Mouse (Mus musculus) heart, embryonic 16.5 days (tissue): Measurements from ENCODE around the gene Chid1. TPM values are rescaled to one million over a fixed set of nuclear protein-coding genes. Genes with fewer than 3 reads are reported as not detected.

Experiments
- ATAC-seq: fragments of 200-750 bp; cut with Nextera tagmentation; replicated peaks from 2 replicates; pipeline ENCODE4 v1.8.0; 2017; ENCODE audit warnings: moderate number of reproducible peaks; ENCODE audit not compliant: insufficient read depth, low FRiP score; ENCODE audit errors: extremely low read depth
- H3K27ac ChIP-seq: fragments of 300-500 bp; sonication (generic); 2 replicates; pipeline ENCODE4 v1.5.1; 2014; ENCODE audit warnings: mild to moderate bottlenecking, low read length, control low read depth, moderate library complexity
- H3K27me3 ChIP-seq: fragments of 300-500 bp; sonication (generic); 2 replicates; pipeline ENCODE4 v1.6.1; 2014; ENCODE audit warnings: low read length, mixed read lengths; ENCODE audit not compliant: control insufficient read depth, insufficient read depth
- H3K36me3 ChIP-seq: fragments of 300-500 bp; sonication (generic); 2 replicates; pipeline ENCODE4 v1.6.1; 2014; ENCODE audit not compliant: control insufficient read depth, insufficient read depth
- H3K4me1 ChIP-seq: fragments of 300-500 bp; sonication (generic); 2 replicates; pipeline ENCODE4 v1.6.1; 2014; ENCODE audit warnings: low read length, mixed read lengths; ENCODE audit not compliant: control insufficient read depth, insufficient read depth
- H3K4me2 ChIP-seq: fragments of 300-500 bp; sonication (generic); 2 replicates; pipeline ENCODE4 v1.6.1; 2014; ENCODE audit warnings: low read depth, mild to moderate bottlenecking, control low read depth, low read length
- H3K4me3 ChIP-seq: fragments of 300-500 bp; sonication (generic); 2 replicates; pipeline ENCODE4 v1.5.1; 2014; ENCODE audit warnings: mild to moderate bottlenecking, control low read depth, low read length
- H3K9ac ChIP-seq: fragments of 300-500 bp; sonication (generic); 2 replicates; pipeline ENCODE4 v1.6.1; 2014; ENCODE audit warnings: low read length, control low read depth
- H3K9me3 ChIP-seq: fragments of 300-500 bp; sonication (generic); replicated peaks from 2 replicates; pipeline ENCODE4 v1.6.1; 2016; ENCODE audit warnings: low read length; ENCODE audit not compliant: control insufficient read depth
- WGBS: fragments of 180-500 bp; shearing (Covaris S2); extraction: QIAGEN DNeasy Blood & Tissue Kit; methylation state at CpG from one replicate; pipeline ENCODE4 v1.1.7; 2014; 5-methylcytosine and 5-hydroxymethylcytosine counted together
- polyA plus RNA-seq: library from polyadenylated mRNA; unstranded; fragments of >200 nt; fragmentation: Nextera tagmentation; extraction: Ambion mirVana; gene quantifications from 2 replicates; pipeline ENCODE4 v1.2.1, GENCODE M21; 2015

Gene Chid1
- polyA plus RNA-seq, 1 experiment from 2014 or later: 33.3 TPM

DNA sequence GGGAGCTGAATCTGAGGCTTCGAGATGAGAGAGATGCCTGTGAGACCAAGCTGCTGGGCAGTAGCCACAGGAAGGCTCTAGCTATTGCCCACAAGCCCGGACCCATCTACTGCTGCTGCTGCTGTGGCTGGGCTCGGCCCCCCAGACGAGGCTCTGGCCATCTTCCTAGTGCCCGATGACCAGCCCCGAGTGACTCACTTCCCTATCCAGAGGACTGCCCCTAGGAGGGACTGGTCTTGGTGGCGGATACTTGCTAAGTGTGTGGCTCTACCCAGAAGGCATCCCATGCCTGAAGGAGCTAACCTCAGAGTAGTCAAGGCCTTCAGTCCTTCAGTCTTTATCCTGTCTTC lies 73.6 kb downstream of the Chid1 start:
- Histone ChIP-seq H3K9me3 (no peaks in the 10 kb centered on the region), H3K27ac (peak overlapping the region; percentile 41), H3K4me2 (no peak overlapping the region), H3K4me3 (no peak overlapping the region), H3K27me3 (peaks cover 27% of the 10 kb centered on the region), H3K36me3 (peaks cover 13% of the 10 kb centered on the region), H3K4me1 (peaks cover 51% of the 10 kb centered on the region), H3K9ac (no peak overlapping the region)
- WGBS: 63% methylated on average over 7 of the region's 7 CpGs
- no peak for ATAC-seq

DNA sequence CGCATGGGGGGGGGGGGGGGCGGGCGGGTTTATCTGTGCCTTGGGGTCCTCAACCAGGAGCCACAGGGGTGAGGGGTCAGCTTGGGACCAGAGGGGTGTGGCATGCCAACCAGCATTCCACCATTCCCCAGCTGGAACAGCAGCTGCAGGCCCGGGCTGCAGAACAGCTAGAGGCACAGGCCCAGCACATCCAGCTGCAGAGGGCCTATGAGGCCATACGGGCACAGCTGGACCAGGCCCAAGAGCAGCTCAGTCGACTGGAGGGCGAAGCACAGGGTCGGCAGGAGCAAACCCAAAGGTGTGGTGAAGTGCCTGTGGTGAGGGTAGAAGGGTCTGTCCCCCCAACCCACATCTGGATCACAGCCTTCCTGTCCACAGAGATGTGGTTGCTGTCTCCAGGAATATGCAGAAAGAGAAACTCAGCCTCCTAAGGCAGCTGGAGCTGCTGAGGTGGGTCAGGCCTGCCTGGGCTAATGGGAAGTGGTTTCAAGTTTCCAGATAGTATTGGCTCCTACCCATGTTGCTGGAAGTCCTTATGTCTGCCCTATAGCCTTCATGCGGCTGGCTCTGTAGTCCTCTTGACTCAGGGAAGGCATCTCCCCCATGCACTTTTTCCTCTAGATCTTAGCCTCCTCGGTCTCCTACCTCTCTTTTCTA lies 74.1 kb downstream of the Chid1 start:
- peaks cover 31% of the 10 kb centered on the region for H3K27me3 ChIP-seq
- peak overlapping the region; percentile 56; the same call in 1 of the 2 replicates for H3K4me2 ChIP-seq
- H3K4me1 ChIP-seq: peaks cover 51% of the 10 kb centered on the region
- ATAC-seq: no peak
- H3K9ac ChIP-seq: no peak overlapping the region; the same call in 1 of the 2 replicates
- WGBS: 36% methylated on average over 8 of the region's 10 CpGs
- no peaks in the 10 kb centered on the region for H3K9me3 ChIP-seq
- H3K27ac ChIP-seq: peak overlapping the region; percentile 41
- H3K36me3 ChIP-seq: peaks cover 9% of the 10 kb centered on the region
- H3K4me3 ChIP-seq: no peak overlapping the region; the same call in 1 of the 2 replicates

DNA sequence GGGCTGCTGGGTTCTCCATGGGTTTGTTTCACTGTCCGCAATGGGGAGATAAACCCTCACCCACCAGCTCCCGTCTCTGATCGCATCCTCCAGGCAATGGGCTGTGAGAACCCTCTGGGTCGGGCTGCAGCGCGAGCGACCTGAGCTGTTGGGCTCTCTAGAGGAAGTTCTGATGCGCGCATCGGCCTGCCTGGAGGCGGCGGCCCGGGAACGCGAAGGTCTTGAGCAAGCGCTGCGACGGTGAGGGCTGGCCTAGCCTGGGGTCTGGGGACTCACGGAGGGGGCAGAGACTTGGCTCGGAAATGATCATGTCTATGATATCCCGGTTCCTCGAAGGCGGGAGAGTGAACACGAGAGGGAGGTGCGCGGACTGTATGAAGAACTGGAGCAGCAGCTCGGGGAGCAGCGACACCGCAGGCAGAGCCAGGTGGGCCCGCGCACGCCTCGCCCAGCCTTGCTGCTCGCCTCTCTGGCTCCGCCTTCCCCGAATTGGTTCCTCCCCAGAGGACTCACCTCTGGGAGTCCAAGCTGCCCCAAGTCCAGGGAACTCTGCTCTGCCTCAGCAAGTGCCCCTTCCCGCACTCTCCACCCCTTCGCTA lies 75.0 kb downstream of the Chid1 start:
- H3K9ac ChIP-seq: peak overlapping the region; percentile 58
- H3K9me3 ChIP-seq: no peaks in the 10 kb centered on the region
- H3K27ac ChIP-seq: peak overlapping the region; percentile 74
- H3K36me3 ChIP-seq: peaks cover 4% of the 10 kb centered on the region
- H3K27me3 ChIP-seq: peaks cover 32% of the 10 kb centered on the region
- peaks cover 45% of the 10 kb centered on the region for H3K4me1 ChIP-seq
- no peak for ATAC-seq
- 11% methylated on average over 38 of the region's 38 CpGs for WGBS
- peak overlapping the region; percentile 56 for H3K4me2 ChIP-seq
- peak overlapping the region; percentile 36 for H3K4me3 ChIP-seq

DNA sequence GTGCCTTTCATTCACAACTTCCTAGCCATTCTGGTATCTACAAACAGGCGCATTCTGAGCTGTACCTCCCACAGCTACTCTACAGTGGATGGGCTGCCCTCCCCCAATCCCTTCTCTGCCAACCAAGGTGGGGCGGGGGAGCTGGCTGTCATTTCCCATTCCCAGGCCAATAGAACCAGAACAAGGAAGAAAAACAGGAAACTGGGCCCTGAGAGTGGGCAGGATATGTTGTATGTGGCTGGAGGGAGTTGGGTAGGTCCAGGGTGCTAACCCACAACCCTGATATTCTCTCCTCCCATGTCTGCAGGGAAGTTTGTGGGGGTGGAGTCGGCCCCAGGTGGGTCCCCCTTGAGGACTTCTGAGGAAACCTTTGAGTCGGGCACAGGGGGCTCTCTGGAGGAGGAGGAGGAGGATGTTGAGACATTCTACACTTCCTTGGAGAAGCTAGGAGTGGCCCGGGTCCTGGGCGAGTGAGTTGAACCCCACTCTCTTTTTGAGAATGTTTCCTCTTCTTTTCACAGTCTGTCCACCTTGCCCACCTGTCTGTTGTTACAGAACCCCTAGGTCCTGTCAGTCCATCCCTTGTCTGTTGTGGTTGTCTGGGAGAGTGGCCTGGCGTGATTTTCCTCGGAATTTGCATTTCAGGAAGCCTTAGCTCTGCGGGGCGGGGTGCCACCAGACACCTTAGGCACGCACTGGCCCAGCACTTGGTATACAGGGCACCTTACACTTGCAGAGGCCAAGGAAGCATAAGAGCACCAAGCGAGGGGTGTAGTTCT lies 75.6 kb downstream of the Chid1 start:
- WGBS: 37% methylated on average over 12 of the region's 12 CpGs
- H3K9me3 ChIP-seq: no peaks in the 10 kb centered on the region
- H3K4me2 ChIP-seq: peak overlapping the region; percentile 56
- peak overlapping the region; percentile 58 for H3K9ac ChIP-seq
- H3K27me3 ChIP-seq: peaks cover 32% of the 10 kb centered on the region
- ATAC-seq: peak; percentile 5; the same call in 1 of the 2 replicates
- peaks cover 10% of the 10 kb centered on the region; the same call in 1 of the 2 replicates for H3K36me3 ChIP-seq
- peaks cover 38% of the 10 kb centered on the region for H3K4me1 ChIP-seq
- H3K27ac ChIP-seq: peak overlapping the region; percentile 74
- peak overlapping the region; percentile 36 for H3K4me3 ChIP-seq

DNA sequence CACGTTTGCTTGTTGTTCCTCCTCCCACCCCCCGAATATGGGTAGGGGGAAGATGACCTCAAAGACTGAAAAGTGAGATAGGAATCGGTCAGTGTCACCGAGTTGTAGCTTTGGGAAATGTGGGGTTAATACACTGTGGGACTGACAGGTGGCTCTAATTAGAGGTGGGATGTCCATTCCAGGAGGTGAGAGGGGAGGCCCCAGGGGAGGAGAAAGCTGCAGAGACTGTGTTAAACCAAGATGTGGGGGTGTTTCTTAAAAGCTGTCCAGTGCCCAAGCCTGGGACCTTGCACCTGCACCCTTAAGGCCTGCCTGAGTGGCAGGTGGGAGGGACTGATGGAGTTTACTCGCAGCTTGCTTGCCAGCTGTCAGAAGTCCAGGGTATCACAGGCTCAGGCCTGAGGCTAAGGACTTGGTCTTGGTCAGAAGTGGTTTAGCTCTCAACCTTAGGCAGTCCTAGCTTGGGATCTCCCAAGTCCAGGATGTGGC lies 77.3 kb downstream of the Chid1 start:
- H3K9ac ChIP-seq: peak overlapping the region; percentile 71
- peak overlapping the region; percentile 66 for H3K4me3 ChIP-seq
- H3K27ac ChIP-seq: peak overlapping the region; percentile 34
- H3K4me2 ChIP-seq: peak overlapping the region; percentile 87
- no peak for ATAC-seq
- H3K36me3 ChIP-seq: peaks cover 20% of the 10 kb centered on the region
- 16% methylated on average over 5 of the region's 5 CpGs for WGBS
- no peaks in the 10 kb centered on the region for H3K9me3 ChIP-seq
- peaks cover 32% of the 10 kb centered on the region for H3K27me3 ChIP-seq
- H3K4me1 ChIP-seq: peaks cover 28% of the 10 kb centered on the region

DNA sequence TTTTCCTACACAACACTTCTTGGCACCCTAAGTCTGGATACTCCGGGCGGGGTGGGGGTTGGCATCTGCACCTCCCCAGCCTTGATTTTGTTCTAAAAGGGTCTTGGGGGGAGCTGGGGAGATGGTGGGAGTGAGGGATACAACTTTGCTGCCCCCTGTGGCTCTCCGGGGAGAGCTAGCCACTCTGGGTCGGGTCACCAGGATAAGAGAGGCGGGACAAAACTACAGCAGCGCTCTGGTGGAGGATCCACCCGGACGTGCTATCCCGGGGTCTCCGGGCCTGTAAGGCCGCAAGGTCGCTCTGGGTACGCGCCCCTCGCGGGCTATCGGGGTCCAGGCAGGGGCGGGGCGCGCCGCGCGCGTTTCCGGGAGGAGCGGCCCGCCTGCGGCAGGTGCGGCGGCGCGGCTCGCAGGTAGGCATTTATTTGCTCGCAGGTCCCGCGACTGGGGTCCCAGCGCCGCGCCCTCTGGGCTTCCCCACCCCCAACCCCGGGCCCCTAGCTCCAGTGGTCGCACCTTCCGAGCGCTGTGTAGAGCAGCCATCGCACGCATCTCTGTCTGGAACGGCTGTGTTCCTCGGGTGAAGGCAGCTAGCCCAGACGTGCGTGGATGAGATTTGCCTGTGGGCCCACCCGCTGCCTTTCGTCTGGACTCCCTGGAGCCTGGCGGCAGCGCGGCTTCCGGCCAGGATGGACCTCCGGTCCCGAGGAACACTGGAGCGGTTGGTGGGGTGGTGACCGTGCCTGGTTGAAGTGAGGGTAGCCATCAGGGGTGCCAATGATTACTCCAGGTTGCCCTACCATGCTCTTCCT lies 77.9 kb downstream of the Chid1 start:
- Histone ChIP-seq H3K4me3 (peak overlapping the region; percentile 66), H3K27ac (peak overlapping the region; percentile 34), H3K4me2 (peak overlapping the region; percentile 87), H3K36me3 (peaks cover 22% of the 10 kb centered on the region), H3K4me1 (peaks cover 27% of the 10 kb centered on the region), H3K9me3 (no peaks in the 10 kb centered on the region), H3K9ac (peak overlapping the region; percentile 71), H3K27me3 (peaks cover 32% of the 10 kb centered on the region)
- ATAC-seq: no peak
- WGBS: 3% methylated on average over 59 of the region's 59 CpGs

DNA sequence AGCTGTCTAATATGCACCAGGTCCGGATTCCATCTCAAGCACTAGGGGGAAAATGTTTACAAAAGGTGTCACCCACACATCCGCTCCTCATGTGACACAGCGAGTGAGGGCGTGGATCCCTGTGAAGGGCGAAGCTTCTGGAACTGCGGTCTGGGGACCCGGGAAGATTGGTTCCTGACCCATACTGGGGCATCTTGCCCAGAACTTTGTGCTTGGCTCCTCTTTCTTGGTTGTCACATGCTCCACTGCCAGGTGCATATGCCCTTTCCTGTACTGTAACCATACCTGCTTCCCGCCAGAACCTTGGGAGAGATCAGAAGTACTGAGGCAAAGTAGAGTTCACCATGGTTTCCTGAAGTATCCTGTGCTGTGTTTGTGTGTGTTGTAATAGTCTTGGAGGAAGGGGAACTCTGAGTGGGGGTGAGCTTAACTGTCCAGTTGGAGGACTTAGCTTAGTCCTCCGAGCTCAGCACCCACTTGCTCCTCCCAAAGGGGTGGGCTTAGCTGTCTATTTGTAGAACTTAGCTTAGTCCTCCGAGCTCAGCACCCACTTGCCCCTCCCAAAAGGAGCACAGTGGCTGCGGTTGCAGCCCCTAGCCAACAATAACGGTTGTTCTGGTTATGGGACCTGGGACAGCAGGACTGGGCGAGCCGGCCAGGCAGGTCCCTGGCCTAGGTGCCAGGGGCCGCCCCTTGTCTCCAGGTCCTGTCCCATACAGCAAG lies 79.1 kb downstream of the Chid1 start, which contains the start of gene Cracr2b:
Gene Cracr2b, plus strand, starts transcription at position 704 of the 723 bp plus-strand sequence.
- 68% methylated on average over 15 of the region's 15 CpGs for WGBS
- no peak for ATAC-seq
- peaks cover 32% of the 10 kb centered on the region for H3K27me3 ChIP-seq
- H3K4me3 ChIP-seq: peak within 1 kb of the TSS; percentile 66
- H3K9me3 ChIP-seq: no peaks in the 10 kb centered on the region
- H3K4me1 ChIP-seq: peaks cover 33% of the 10 kb centered on the region
- peaks cover 22% of the 10 kb centered on the region for H3K36me3 ChIP-seq
- peak within 1 kb of the TSS; percentile 34 for H3K27ac ChIP-seq
- peak within 1 kb of the TSS; percentile 71 for H3K9ac ChIP-seq
- peak within 1 kb of the TSS; percentile 87 for H3K4me2 ChIP-seq

DNA sequence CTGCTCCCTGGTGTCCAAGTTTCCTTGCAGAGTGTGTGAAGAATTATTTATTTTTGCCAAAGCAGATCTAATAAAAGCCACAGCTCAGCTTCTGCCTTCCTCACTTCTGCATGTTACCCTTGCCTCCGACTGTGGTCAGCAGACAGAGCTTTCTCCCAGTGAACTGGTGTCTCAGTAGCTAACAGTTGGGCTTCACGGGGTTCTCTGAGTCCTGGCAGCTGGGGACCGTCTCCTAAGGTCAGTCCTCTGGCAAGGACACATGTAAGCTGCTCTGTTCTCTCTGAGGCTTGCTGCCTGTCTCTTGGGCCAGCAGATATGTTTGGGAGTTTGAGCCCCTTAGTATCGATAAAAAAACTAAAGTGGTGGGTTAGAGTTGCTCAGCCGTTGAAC lies 79.7 kb downstream of the Chid1 start:
- 62% methylated on average over 5 of the region's 5 CpGs for WGBS
- H3K4me3 ChIP-seq: no peak overlapping the region
- no peaks in the 10 kb centered on the region for H3K9me3 ChIP-seq
- H3K36me3 ChIP-seq: peaks cover 22% of the 10 kb centered on the region
- H3K9ac ChIP-seq: no peak overlapping the region
- H3K4me1 ChIP-seq: peaks cover 29% of the 10 kb centered on the region
- peaks cover 32% of the 10 kb centered on the region for H3K27me3 ChIP-seq
- no peak for ATAC-seq
- no peak overlapping the region for H3K27ac ChIP-seq
- no peak overlapping the region for H3K4me2 ChIP-seq
